Mouse (Mus musculus): ENCODE measurements at regions not wholly inside any gene's neighbourhood (a gene's known extent, or its start where the extent isn't known, plus 50 kb on each side); places are given as distances from the start of the nearest gene placed in this dataset.

DNA sequence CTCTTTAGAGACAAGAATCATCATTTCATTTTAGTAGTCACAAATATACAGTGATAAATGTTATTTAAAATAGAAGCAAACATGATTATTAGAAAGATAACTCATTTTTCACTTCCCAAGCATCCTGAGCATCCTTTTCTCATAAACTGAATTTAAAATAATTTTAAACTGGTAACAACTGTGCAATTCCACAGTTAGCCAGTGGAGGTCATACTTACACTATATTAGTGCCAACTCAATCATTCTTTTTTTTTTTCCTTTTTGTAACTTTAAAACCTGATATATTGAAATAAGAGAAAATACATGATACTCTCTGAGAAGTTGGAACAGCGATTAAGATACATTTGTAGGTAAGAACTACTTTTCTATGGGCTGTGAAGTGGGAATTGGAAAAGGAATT is 113.2 kb upstream of the Gm17509 start:
- DNase-seq = no peak

DNA sequence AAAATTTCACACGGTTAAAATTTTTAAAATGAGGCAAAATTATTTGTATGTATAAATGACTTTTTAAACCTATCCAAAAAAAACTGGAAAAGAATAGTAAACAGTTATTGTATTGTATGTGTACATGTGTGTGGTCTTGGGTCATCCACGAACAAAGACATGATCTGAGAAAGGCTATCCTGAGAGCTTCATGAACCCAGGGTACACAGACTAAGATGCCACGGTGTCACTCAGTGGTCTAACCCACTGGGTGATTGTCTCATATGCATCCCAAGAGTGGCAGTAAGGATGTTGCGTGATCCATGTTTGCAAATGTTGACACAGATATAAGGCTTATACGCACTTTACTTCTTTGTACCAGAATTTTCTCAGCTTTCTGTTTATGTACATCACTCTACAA is 113.7 kb upstream of the Gm17509 start:
- DNase-seq = no peak

DNA sequence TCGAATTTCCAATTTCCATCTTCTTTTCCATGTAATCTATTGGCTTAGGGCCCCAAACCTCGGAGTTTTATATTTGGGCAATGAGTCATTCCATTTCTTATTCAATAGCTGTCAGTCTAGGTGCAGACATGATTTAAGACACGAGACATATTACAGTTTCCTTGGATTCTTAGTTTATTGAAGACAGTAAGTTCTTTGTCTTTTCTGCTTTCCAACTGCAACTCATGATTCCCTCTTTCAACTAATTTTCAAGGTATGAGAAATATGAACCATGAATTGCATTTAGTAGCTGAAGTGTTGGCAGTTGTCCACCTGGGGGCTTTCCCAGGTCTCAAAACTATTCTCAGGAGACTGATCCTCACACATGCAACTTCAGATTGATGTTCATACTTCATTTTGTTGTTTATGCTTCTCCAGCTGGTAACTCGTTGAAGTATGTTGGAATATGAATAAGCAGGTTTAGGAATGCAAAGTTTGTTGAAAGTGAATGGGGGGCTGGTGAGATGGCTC is 160.3 kb upstream of the Gm17509 start:
- DNase-seq = no peak

DNA sequence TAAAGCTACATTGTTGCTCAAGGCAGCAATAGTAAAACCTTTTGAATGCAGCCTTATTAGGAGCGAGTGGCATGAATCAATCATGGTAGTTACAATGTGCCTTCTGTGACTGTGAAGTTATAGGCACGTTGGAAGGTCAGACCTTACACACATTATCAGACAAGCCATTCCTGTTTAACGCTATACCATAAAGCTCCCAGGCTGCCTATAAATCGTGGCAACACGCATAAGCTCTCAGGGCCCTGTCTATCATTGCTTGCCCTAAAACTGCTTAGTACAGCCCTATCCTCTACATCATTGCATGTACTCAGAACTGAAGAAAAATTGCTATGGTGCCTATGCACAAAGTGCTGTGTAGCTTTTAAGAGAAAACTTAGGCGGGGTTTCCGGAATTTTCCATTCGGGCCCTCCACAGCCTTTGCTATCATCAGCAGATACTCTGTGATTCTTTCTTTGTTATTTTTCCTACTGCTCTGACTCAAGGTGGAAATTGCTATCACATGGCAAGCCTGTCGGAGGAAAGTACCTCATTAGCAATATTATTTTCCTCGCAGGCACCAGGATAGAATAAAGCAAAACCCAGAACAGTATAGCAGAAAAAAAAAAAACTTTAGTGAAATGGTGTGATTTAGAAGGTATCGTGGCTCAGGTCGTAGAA is 162.7 kb upstream of the Gm17509 start:
- no peak for DNase-seq

DNA sequence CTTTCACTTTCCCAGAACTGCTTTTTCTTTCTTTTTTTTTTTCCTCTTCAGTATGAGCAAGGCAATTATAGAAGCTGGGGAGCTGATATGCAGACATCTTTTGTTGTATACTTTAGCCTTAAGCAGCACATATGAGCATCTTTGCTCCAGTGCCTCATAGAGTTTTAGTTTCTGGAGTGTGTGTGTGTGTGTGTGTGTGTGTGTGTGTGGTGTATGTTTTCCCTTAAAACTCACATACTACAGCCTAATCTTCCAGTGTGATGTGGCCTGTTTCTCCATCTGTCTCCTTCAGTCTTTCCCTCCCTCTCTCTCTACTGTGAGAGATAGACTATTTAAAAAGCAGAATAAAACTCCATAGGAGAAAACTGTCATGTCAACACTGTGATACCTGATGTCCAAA is 169.4 kb upstream of the Gm17509 start:
- no peak for DNase-seq

DNA sequence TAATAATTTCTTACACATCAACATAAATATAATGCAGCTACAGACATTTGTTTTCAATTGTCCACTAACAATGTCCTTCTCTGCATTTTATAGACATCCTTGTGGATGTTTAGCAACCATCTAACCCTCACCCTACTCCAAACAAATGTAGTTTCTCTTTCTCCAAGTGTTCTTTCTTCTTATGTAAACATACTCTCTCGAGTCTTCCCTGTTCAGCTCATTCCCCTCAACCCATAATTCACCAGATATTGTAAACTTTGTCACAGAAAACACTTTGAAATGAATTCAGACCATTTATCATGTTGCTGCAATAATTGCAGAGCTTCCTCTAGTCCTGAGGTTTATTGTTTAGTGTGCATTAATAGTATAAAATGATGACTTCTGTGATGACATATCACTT is 172.6 kb upstream of the Gm17509 start:
- DNase-seq = no peak

DNA sequence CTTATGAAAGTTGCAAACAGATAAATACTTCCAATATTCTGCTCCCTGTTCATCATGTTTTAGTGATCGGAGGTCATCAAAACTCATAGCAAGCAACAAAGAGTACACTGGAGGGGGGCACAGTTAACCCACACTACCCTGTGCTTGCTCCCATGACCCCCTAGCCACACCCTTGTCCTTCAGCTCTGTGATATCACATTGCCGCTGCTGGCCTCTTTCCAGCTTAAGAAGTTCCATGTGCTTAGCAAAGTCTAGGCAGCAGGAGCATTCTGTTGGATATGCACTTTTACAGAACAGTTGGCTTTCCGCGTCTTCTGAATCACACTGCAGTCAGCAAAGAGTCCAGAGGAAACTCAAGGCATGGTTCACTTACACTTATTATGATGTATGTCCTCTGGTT is 180.4 kb upstream of the Gm17509 start:
- no peak for DNase-seq

DNA sequence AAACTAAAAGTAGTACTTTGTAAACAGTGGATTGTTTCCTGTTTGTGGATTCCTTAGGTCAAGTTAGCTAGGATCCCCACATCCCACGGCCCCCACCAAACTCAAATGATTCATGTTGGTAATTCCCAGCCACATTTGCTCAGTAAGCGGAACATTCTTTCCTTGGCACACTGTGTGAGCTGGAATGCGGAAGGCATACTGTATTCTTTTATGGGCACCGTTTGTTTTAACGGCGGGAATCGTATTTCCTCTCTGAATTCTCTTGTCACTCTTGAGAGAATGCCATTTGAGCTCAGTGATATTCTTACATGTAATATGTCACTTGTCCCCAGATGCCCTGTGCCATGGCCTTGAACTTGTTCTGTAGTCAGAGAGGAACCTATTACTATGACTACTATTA is 189.1 kb upstream of the Gm17509 start:
- no peak for DNase-seq

DNA sequence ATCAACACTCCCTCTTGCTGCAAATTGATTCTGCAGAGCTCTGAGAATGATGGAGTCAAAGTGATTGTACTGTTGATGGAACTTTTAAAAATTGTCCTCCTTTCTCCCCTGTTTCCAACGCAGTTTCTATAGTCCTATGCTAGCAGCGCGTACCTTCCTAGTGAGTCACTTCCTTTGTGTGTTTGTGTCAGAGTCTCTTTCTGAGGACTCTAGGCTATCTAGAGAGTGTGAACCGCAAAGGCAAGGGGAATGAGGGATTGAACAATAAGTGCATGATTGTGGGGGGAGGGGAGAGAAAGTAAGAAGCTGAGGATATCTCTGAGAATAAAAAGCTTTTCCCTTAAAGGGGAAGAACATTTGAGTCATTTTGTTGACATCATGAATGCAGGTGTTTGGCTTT is 188.5 kb upstream of the Hcn1 start:
- DNase-seq = no peak

DNA sequence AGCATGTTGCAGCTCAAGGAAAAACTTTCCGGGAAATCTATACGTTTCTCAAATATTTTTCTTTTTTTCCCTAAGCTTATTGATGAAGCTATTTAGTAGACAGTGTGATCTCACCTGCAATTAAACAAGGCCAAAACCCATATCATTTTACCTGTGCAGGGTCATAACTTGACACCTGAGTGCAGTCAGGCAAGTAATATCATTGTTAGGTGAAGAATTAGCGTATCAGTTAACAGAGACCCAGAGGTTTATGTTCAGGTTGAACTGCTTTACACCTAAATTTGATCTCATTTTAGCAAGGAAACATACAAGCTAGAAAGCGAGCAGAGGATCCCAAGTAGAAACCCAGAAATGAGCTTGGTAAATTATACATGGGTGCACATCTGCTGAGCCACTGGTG is 178.6 kb upstream of the Hcn1 start:
- no peak for DNase-seq

DNA sequence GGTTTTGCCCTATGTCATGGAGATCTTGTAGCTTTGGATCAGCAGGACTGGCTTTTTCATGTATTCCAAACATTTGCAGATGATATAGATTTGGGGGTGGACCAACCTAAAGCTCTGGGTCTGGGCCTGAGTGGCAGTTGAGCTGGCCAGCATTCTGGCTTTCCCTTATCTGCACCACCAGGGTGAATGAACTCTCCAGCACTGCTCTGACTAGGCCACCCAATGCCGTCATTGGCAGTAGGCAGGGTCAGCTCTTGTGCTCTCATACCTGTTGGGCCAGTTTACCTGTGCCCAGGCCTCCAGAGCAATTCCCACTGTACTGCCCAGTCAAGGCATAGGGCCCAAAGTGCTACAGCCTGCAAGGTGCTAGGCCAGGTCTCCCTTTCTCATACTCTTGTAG is 177.1 kb upstream of the Hcn1 start:
- no peak for DNase-seq

DNA sequence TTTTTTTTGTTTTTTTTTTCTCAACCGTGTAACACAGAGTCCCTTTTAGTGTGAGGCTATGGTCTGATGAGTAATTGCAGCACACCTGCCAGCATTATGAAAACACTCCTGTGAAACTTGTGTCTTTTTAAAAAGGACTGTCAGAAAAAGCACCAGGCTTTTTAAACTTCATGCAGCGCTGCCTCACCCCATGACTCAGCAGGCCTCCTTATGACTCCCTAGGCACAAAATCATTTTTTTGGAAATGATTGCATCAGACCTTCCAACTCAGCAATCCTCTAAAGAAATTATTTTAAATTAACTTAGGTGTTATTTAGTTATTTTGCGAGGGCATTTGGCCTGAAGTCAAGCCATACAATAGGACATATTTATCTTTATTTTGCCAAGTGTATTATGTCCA is 134.7 kb upstream of the Hcn1 start:
- DNase-seq = no peak

DNA sequence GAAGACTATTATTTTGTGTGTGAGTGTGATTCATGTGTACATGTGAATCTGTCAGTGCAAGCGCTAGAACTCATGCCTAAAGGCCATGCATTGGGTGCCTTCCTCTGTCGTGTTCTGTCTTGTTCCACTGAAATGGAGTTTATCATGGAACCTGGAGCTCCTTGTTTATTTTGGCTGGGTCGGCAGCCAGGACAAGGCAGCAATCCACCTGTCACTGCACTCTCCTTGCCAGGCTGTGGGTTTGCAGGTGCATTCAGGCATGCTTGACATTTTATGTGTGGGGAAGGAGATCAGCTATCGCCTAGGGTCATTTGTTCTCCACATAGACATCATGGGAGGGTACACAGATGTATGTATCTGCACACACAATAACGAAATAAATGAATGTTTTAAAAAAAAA is 129.4 kb upstream of the Hcn1 start:
- DNase-seq = no peak

DNA sequence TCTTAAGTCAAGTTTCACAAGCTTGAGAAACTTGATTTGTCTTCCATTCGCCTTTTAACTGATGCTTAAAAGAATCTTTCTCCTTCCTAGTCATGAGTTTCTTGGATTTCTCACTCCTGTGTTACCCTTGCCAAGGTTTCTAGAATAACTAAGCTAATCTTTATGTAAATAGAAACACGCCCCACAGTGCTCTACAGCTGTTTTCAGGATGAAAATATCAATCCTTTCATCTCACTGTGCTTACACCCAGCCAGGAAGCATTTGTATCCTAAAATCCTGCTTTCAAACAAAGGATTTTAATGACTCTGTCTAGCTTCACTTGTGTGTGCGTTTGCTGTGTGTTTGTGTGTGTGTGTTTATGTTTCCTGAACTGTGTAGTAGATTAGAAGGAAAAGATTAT is 119.5 kb upstream of the Hcn1 start:
- no peak for DNase-seq

DNA sequence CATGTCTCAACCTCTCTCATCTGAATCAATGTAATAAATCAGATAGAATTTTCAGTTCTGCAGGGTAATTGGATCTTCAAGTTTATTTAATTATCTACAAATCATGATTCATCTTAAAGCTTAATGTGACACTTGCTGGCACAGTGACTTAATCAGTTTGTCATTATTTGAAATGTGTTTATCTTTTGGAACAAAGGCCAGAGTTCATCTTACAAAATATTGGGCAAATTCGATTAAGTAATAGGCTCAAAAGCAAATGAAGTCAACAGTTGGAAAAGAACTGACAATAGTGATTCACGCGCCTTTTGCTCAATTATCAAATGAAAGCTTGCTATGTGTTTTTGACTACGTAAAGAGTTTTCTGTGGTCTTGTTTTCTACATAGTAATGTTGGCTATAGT is 93.4 kb upstream of the Hcn1 start:
- no peak for DNase-seq

DNA sequence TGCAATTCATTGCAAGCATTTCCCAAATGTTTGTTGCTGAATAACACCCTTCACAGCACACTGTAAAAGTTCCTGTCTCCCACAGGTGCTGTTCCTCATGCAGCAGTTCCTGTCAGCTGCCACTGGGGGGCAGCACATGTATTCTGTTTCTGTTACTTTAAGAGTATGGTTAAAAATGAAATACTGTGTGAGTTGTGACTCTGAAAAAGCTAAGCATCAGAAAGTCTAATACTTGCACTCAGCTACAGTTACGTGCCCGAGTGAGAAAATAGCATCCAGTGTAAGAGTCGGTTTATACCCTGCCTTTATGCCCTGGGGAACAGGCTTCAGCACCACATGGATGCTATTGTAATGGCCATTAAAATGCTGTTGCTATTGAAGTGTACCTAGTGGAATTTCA is 52.0 kb upstream of the Hcn1 start:
- DNase-seq = peak; percentile 11
